Mouse (Mus musculus): ENCODE measurements around the gene Arhgap25. TPM values are rescaled to one million over a fixed set of nuclear protein-coding genes. Genes with fewer than 3 reads are reported as not detected.

Arhgap25 gene
- polyA plus RNA-seq, 1 experiment from 2014 or later = 1.6 TPM

GRCm38 (mm10) chr6:87424037-87424816 lies 108.8 kb downstream of the Arhgap25 start:
- no peak for ATAC-seq (ENCODE audit: low FRiP score)
- H3K4me2 ChIP-seq = no peak overlapping the region
- H3K9ac ChIP-seq = no peak overlapping the region
- 0 out of 2 replicates have a peak, but pooled peaks cover 7% of the 10 kb centered on the region for H3K4me1 ChIP-seq
- H3K27me3 ChIP-seq = no peaks in the 10 kb centered on the region
- no peaks in the 10 kb centered on the region for H3K9me3 ChIP-seq
- 69% methylated on average over 19 of the region's 19 CpGs for WGBS
- no peak overlapping the region for H3K27ac ChIP-seq
- H3K36me3 ChIP-seq (replicated peaks) = no peaks in the 10 kb centered on the region
- no peak overlapping the region for H3K4me3 ChIP-seq (replicated peaks)

- no peak for ATAC-seq (ENCODE audit: low FRiP score)
- H3K27ac ChIP-seq = no peak overlapping the region
- WGBS = 88% methylated on average over 7 of the region's 7 CpGs
Measured at GRCm38 (mm10) chr6:87422304-87422703, 110.8 kb downstream of the Arhgap25 start.

GRCm38 (mm10) chr6:87412011-87412410 lies 121.0 kb downstream of the Arhgap25 start:
- ATAC-seq (ENCODE audit: low FRiP score) = no peak
- no peak overlapping the region for H3K27ac ChIP-seq
- WGBS = 37% methylated on average over 3 of the region's 3 CpGs

More at GRCm38 (mm10) chr6:87422304-87422703, 110.8 kb downstream of the Arhgap25 start:
- no peaks in the 10 kb centered on the region for H3K27me3 ChIP-seq
- H3K4me3 ChIP-seq (replicated peaks) = no peak overlapping the region
- no peaks in the 10 kb centered on the region for H3K36me3 ChIP-seq (replicated peaks)
- no peak overlapping the region for H3K9ac ChIP-seq
- 0 out of 2 replicates have a peak, but pooled peaks cover 3% of the 10 kb centered on the region for H3K4me1 ChIP-seq
- no peaks in the 10 kb centered on the region for H3K9me3 ChIP-seq
- no peak overlapping the region for H3K4me2 ChIP-seq

More at GRCm38 (mm10) chr6:87412011-87412410, 121.0 kb downstream of the Arhgap25 start:
- Histone ChIP-seq H3K9me3 (no peaks in the 10 kb centered on the region), H3K4me2 (no peak overlapping the region), H3K36me3 (replicated peaks) (no peaks in the 10 kb centered on the region), H3K27me3 (no peaks in the 10 kb centered on the region), H3K4me3 (replicated peaks) (no peak overlapping the region), H3K9ac (no peak overlapping the region), H3K4me1 (no peaks in the 10 kb centered on the region)

Other genes with a start within 250 kb of the Arhgap25 start
- gene Antxr1, start 197.4 kb downstream of the Arhgap25 start, polyA plus RNA-seq (2016; fragmentation: Nextera tagmentation; extraction: Ambion mirVana) = 4.2 and 4.3 TPM in 2 replicates
- not detected in 2 replicates for gene Gkn1, start 182.3 kb downstream of the Arhgap25 start, polyA plus RNA-seq (2016; fragmentation: Nextera tagmentation; extraction: Ambion mirVana)
- gene Gkn2, start 159.9 kb downstream of the Arhgap25 start, polyA plus RNA-seq (2016; fragmentation: Nextera tagmentation; extraction: Ambion mirVana) = not detected in 2 replicates
- 0.31 TPM in 1 of 2 replicates, not detected in the other for gene Gkn3, start 144.3 kb downstream of the Arhgap25 start, polyA plus RNA-seq (2016; fragmentation: Nextera tagmentation; extraction: Ambion mirVana)
- not detected in 2 replicates for gene Bmp10, start 104.3 kb downstream of the Arhgap25 start, polyA plus RNA-seq (2016; fragmentation: Nextera tagmentation; extraction: Ambion mirVana)
- 6.6 and 6.9 TPM in 2 replicates for gene Prokr1, start 57.5 kb upstream of the Arhgap25 start, polyA plus RNA-seq (2016; fragmentation: Nextera tagmentation; extraction: Ambion mirVana)
- 15.5 and 15.6 TPM in 2 replicates for gene Aplf, start 138.9 kb upstream of the Arhgap25 start, polyA plus RNA-seq (2016; fragmentation: Nextera tagmentation; extraction: Ambion mirVana)
- gene Efcc1, start 197.6 kb upstream of the Arhgap25 start, polyA plus RNA-seq (2016; fragmentation: Nextera tagmentation; extraction: Ambion mirVana) = 1.6 and 2.0 TPM in 2 replicates
- 0.88 and 1.00 TPM in 2 replicates for gene Gp9, start 244.8 kb upstream of the Arhgap25 start, polyA plus RNA-seq (2016; fragmentation: Nextera tagmentation; extraction: Ambion mirVana)